Mouse (Mus musculus) embryonic fibroblast, embryonic 13.5 days (primary cell): ENCODE data around the gene Dnah14. TPM values are rescaled to one million over a fixed set of nuclear protein-coding genes. Genes with fewer than 3 reads are reported as not detected.
A peak's percentile ranks its signal among the peaks of the same experiment; 100 is the strongest.
"Not testable (repeated sequence)": the region's sequence is repeated elsewhere in the genome, so short reads cannot be mapped to it uniquely, and the experiment has no call there.

Experiments used
- H3K27ac ChIP-seq: 2 replicates; pipeline ENCODE4 v1.5.1; 2012; ENCODE audit warnings: low read length, control low read depth, inconsistent platforms; ENCODE audit not compliant: insufficient read depth
- H3K4me1 ChIP-seq: 2 replicates; pipeline ENCODE4 v1.6.1; 2011; ENCODE audit warnings: low read length; ENCODE audit not compliant: control insufficient read depth, insufficient read depth
- H3K4me3 ChIP-seq: 2 replicates; pipeline ENCODE4 v1.5.1; 2011; ENCODE audit warnings: mild to moderate bottlenecking, control low read depth, low read length; ENCODE audit not compliant: insufficient read depth
- CTCF ChIP-seq: IDR thresholded peaks from 2 replicates; pipeline ENCODE4 v1.5.1; 2011; ENCODE audit warnings: mild to moderate bottlenecking, control low read depth, low read length, moderate library complexity, borderline replicate concordance; ENCODE audit not compliant: insufficient read depth
- POLR2A ChIP-seq: IDR thresholded peaks from 2 replicates; pipeline ENCODE4 v1.6.1; 2011; ENCODE audit warnings: low read depth, mild to moderate bottlenecking, control low read depth, low read length, moderate library complexity
- polyA plus RNA-seq: library from polyadenylated mRNA; stranded (reverse); fragments of >200 nt; gene quantifications from 2 replicates; pipeline ENCODE4 v1.2.4, GENCODE M21; 2011; ENCODE audit warnings: low read depth; ENCODE audit not compliant: missing spikeins, insufficient read length

Gene Dnah14
- polyA plus RNA-seq, 1 experiment = not detected

- Histone ChIP-seq H3K27ac (no peak overlapping the region), H3K4me1 (no peaks in the 10 kb centered on the region), H3K4me3 (no peak overlapping the region)
- TF ChIP-seq POLR2A = no peak
- no peak for TF ChIP-seq CTCF
Measured at GRCm38 (mm10) chr1:181656421-181656820, 80.1 kb downstream of the Dnah14 start.

- no peaks in the 10 kb centered on the region for H3K4me1 ChIP-seq
- H3K27ac ChIP-seq = no peak overlapping the region
- H3K4me3 ChIP-seq = no peak overlapping the region
- TF ChIP-seq POLR2A = no peak
- TF ChIP-seq CTCF = no peak
Measured at GRCm38 (mm10) chr1:181666801-181667200, 90.4 kb downstream of the Dnah14 start.

GRCm38 (mm10) chr1:181694729-181695498 lies 118.6 kb downstream of the Dnah14 start:
- no peaks in the 10 kb centered on the region for H3K4me1 ChIP-seq
- no peak for TF ChIP-seq POLR2A
- TF ChIP-seq CTCF = no peak
- no peak overlapping the region for H3K27ac ChIP-seq
- no peak overlapping the region for H3K4me3 ChIP-seq

DNA sequence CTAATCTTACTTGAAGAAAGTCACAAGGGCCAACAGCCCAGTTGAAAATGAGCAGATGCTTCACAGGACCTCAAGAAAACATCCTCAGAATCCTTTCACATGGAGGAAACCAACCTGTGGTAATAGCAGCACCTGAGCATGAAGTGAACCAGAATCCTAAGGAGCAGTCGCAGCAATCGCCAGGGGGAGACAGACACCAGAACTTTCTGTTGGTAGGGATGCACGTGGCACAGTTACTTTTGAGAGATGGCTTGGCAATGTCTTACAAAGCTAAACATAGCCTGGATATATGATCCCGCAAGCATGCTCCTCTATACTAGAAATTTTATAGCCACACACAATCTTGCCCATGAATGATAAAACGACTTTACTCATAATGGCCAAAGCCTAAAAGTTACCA lies 152.3 kb downstream of the Dnah14 start:
- TF ChIP-seq CTCF = peak; percentile 43; the same call in 1 of the 2 replicates
- no peak for TF ChIP-seq POLR2A

DNA sequence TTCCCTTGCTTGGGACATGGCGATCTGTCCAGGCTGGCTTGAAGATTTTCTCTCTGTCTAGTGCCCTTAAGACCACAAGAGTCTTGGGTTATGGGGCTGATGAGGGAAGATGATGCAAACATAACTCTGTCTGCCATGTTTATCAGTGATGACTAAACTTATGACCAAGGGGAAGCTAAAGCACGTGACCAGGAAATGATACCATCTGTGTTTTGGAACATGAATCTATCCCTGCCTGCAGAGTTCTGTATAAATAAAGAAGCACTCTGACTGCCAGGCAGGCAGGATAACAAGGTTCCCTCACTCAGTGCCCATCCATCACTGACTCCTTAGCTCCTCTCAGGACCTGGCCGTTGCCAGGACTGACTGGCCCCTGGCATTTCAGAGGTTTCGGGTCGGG lies 157.2 kb downstream of the Dnah14 start:
- TF ChIP-seq CTCF (no peak), POLR2A (no peak)
- Histone ChIP-seq H3K4me1 (no peaks in the 10 kb centered on the region), H3K4me3 (no peak overlapping the region), H3K27ac (no peak overlapping the region)

More for the DNA sequence above, 152.3 kb downstream of the Dnah14 start:
- Histone ChIP-seq H3K27ac (no peak overlapping the region), H3K4me3 (no peak overlapping the region), H3K4me1 (no peaks in the 10 kb centered on the region)

- Histone ChIP-seq H3K4me1 (no peaks in the 10 kb centered on the region), H3K27ac (no peak overlapping the region), H3K4me3 (no peak overlapping the region)
- no peak for TF ChIP-seq POLR2A
- no peak for TF ChIP-seq CTCF
Measured at GRCm38 (mm10) chr1:181740259-181740658, 163.9 kb downstream of the Dnah14 start.

GRCm38 (mm10) chr1:181742251-181742885 lies 166.0 kb downstream of the Dnah14 start:
- TF ChIP-seq CTCF = no peak

GRCm38 (mm10) chr1:181769392-181769791 lies 193.0 kb downstream of the Dnah14 start:
- Histone ChIP-seq H3K4me1 (no peaks in the 10 kb centered on the region), H3K27ac (no peak overlapping the region), H3K4me3 (no peak overlapping the region)
- TF ChIP-seq POLR2A (no peak), CTCF (0 out of 2 replicates have a peak, but pooled peaks have one; percentile 24)

More at GRCm38 (mm10) chr1:181742251-181742885, 166.0 kb downstream of the Dnah14 start:
- no peaks in the 10 kb centered on the region for H3K4me1 ChIP-seq
- no peak overlapping the region for H3K27ac ChIP-seq
- H3K4me3 ChIP-seq = no peak overlapping the region

DNA sequence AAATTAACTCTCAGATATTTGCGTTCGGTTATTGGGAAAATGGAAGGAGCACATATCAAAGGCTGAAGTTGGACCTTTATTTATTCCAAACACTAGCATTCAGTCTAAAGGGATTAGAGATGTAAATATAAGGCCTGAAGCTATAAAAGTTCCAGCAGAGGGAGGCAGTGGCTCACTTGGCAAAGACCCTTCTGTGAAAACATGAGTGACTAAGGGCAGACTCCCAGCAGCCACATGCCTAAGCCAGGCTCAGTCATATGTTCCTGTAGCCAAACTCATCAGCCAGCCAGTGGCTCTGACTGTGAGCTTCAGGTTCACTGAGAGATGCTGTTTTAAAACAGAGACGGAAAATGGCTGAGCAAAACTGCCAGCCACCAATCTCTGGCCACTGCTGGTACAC lies 195.5 kb downstream of the Dnah14 start:
- H3K27ac ChIP-seq = no peak overlapping the region
- H3K4me3 ChIP-seq = no peak overlapping the region
- H3K4me1 ChIP-seq = no peaks in the 10 kb centered on the region
- TF ChIP-seq POLR2A = no peak
- no peak for TF ChIP-seq CTCF

- Histone ChIP-seq H3K27ac (no peak overlapping the region), H3K4me1 (no peaks in the 10 kb centered on the region), H3K4me3 (no peak overlapping the region)
- TF ChIP-seq CTCF (no peak), POLR2A (no peak)
Measured at GRCm38 (mm10) chr1:181776541-181776940, 200.2 kb downstream of the Dnah14 start.

GRCm38 (mm10) chr1:181782600-181782999 lies 206.2 kb downstream of the Dnah14 start:
- H3K27ac ChIP-seq, H3K4me3 ChIP-seq, H3K4me1 ChIP-seq: not testable (repeated sequence)
